Mouse (Mus musculus) MEL (cell line): ENCODE data around the gene Acot3.

Experiments used
- CTCF ChIP-seq, 3 experiments: IDR thresholded peaks in 2 of 3; conservative IDR thresholded peaks in 1 of 3; 2 replicates each; pipeline ENCODE4 v1.5.1; 2011 to 2012; ENCODE audit warnings: low read length in 3 of 3, low read depth in 2 of 3, mild to moderate bottlenecking in 2 of 3, improper control_type of control experiment in 1 of 3, inconsistent platforms in 1 of 3, mixed read lengths in 1 of 3, moderate library complexity in 1 of 3; ENCODE audit not compliant: control insufficient read depth in 1 of 3, insufficient read depth in 1 of 3, poor library complexity in 1 of 3, severe bottlenecking in 1 of 3
- E2F4 ChIP-seq: IDR thresholded peaks from 2 replicates; pipeline ENCODE4 v1.6.1; 2011; ENCODE audit warnings: low read depth, low read length, improper control_type of control experiment, borderline replicate concordance
- GATA1 ChIP-seq: IDR thresholded peaks from 2 replicates; pipeline ENCODE4 v1.6.1; 2011; ENCODE audit warnings: low read depth, low read length, improper control_type of control experiment
- MAFK ChIP-seq: IDR thresholded peaks from 2 replicates; pipeline ENCODE4 v1.6.1; 2011; ENCODE audit warnings: low read depth, mild to moderate bottlenecking, low read length, improper control_type of control experiment, borderline replicate concordance
- POLR2A ChIP-seq, 2 experiments: IDR thresholded peaks; 2 replicates each; pipeline ENCODE4 v1.6.1; 2011 to 2012; ENCODE audit warnings: low read length in 2 of 2, mild to moderate bottlenecking in 2 of 2, control low read depth in 1 of 2, improper control_type of control experiment in 1 of 2, low read depth in 1 of 2, moderate library complexity in 1 of 2; ENCODE audit not compliant: control insufficient read depth in 1 of 2, insufficient read depth in 1 of 2, poor library complexity in 1 of 2
- USF1 ChIP-seq: IDR thresholded peaks from 2 replicates; pipeline ENCODE4 v1.6.1; 2014; ENCODE audit warnings: low read depth, mild to moderate bottlenecking, inconsistent platforms, low read length, improper control_type of control experiment, moderate library complexity

- TF ChIP-seq POLR2A (IDR thresholded peaks at IDR 0.05; ENCODE audit: control insufficient read depth in 1 of 2, insufficient read depth in 1 of 2, low read depth in 1 of 2, low read length in 2 of 2, poor library complexity in 1 of 2), result no peak
- TF ChIP-seq GATA1, result no peak
- TF ChIP-seq E2F4, result no peak
- TF ChIP-seq CTCF (IDR thresholded peaks at IDR 0.05 in 2 of 3, conservative IDR thresholded peaks at IDR 0.05 in 1 of 3; ENCODE audit: control insufficient read depth in 1 of 3, insufficient read depth in 1 of 3, low read depth in 2 of 3, low read length in 3 of 3, poor library complexity in 1 of 3, severe bottlenecking in 1 of 3), result no peak
- no peak for TF ChIP-seq MAFK
- no peak for TF ChIP-seq USF1
These were observed 19.1 kb upstream of the Acot3 start for GRCm38 (mm10) chr12:84032854-84033253.
